Mouse (Mus musculus) stomach, adult 2 months (tissue): ENCODE data around the gene Olfr1444. TPM values are rescaled to one million over a fixed set of nuclear protein-coding genes. Genes with fewer than 3 reads are reported as not detected.

Experiments
- polyA plus RNA-seq: library from polyadenylated mRNA; depleted of rRNA; stranded (reverse); fragments of >200 nt; gene quantifications from 2 replicates; pipeline ENCODE4 v1.2.3, GENCODE M21; 2012; rRNA removed

Olfr1444 gene
- not detected in 2 replicates for polyA plus RNA-seq

GRCm38 (mm10) chr19:12856983-12857382 lies at the start of gene Olfr1444:
Gene Olfr1444, plus strand, starts transcription at chr19:12857283.

GRCm38 (mm10) chr19:12846382-12846781 lies 10.7 kb upstream of the Olfr1444 start, which contains the start of gene Gm5244:
Gene Gm5244, plus strand, starts transcription at chr19:12846682.

DNA sequence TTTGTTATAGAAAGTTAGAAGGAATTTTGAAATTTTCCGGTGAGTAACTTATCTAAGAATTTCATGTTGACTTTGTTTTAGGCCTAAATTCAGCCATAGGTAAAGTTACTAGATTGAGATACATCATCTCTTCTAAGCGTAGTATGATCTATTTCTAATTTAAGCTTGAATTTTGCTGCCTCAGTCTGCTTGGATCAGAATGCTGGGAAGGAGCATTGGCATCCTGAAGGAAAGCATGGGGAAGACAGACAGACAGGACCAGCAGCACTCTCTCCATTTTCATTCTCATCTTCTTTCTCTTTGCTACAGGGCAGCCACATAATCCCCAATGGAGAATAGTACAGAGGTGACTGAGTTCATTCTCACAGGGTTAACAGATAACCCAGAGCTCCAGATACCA lies 26.5 kb downstream of the Olfr1444 start, which contains the start of gene Olfr1445:
TSS of gene Olfr1445 (plus strand) at position 301 of the 400 bp plus-strand sequence.

DNA sequence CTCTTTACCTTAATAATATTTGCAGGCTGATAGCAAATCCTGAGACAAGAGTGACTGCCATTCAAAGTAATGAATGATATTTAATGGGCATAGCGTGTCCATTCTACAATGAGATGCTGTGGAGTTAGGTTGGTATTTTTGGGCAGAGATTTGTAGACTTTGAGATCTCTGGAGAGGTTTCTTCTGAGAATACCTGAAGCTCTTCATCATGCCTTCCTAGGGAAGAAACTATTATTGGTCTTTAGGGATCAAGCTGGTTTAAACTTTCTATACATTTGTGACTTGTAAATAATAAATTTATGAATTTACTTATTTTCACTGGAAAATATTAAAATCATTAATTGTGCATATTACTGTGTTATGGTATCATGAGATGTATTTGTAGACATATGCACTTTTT lies 36.3 kb downstream of the Olfr1444 start, which contains the start of gene Olfr1446:
TSS of gene Olfr1446 (minus strand) at position 101 of the 400 bp plus-strand sequence.

DNA sequence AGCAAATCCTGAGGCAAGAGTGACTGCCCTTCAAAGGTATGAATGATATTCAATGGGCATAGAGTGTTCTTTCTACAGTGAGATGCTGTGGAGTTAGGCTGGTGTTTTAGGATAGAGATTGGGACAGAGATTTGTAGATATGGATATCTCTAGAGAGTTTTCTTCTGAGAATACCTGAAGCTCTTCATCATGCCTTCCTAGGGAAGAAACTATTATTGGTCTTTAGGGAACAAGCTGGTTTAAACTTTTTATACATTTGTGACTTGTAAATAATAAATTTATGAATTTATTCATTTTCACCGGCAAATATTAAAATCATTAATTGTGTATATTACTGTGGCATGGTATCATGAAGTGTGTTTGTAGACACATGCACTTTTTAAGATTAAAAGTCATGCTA lies 46.6 kb downstream of the Olfr1444 start, which contains the start of gene Olfr1447:
TSS of gene Olfr1447 (minus strand) at position 101 of the 400 bp plus-strand sequence.

Other genes starting within 250 kb of the Olfr1444 start
- gene Glyat, start 224.0 kb upstream of the Olfr1444 start, polyA plus RNA-seq, result not detected in 2 replicates
- not detected in 2 replicates for gene Olfr1442, start 186.8 kb upstream of the Olfr1444 start, polyA plus RNA-seq
- not detected in 2 replicates for gene Olfr1443, start 179.2 kb upstream of the Olfr1444 start, polyA plus RNA-seq
- gene Keg1, start 161.5 kb upstream of the Olfr1444 start, polyA plus RNA-seq, result not detected in 2 replicates
- gene Cntf, start 91.7 kb upstream of the Olfr1444 start, polyA plus RNA-seq, result 0.27 TPM in 1 of 2 replicates, not detected in the other
- gene Zfp91, start 61.2 kb upstream of the Olfr1444 start, polyA plus RNA-seq, result 2.9 and 3.4 TPM in 2 replicates
- gene Lpxn, start 61.1 kb upstream of the Olfr1444 start, polyA plus RNA-seq, result 0.63 and 0.84 TPM in 2 replicates
- gene Gm5244, start 10.6 kb upstream of the Olfr1444 start, polyA plus RNA-seq, result not detected in 2 replicates
- not detected in 2 replicates for gene Olfr1445, start 26.6 kb downstream of the Olfr1444 start, polyA plus RNA-seq
- not detected in 2 replicates for gene Olfr1446, start 36.2 kb downstream of the Olfr1444 start, polyA plus RNA-seq
- not detected in 2 replicates for gene Olfr1447, start 46.5 kb downstream of the Olfr1444 start, polyA plus RNA-seq
- not detected in 2 replicates for gene Olfr1448, start 67.1 kb downstream of the Olfr1444 start, polyA plus RNA-seq
- gene Olfr1449, start 73.6 kb downstream of the Olfr1444 start, polyA plus RNA-seq, result not detected in 2 replicates
- not detected in 2 replicates for gene Olfr1450, start 93.0 kb downstream of the Olfr1444 start, polyA plus RNA-seq
- not detected in 2 replicates for gene Olfr1451, start 137.7 kb downstream of the Olfr1444 start, polyA plus RNA-seq
- not detected in 2 replicates for gene Olfr1453, start 171.0 kb downstream of the Olfr1444 start, polyA plus RNA-seq
- gene Olfr1454, start 203.3 kb downstream of the Olfr1444 start, polyA plus RNA-seq, result not detected in 2 replicates
- not detected in 2 replicates for gene Olfr1457, start 240.6 kb downstream of the Olfr1444 start, polyA plus RNA-seq
- gene Olfr1458, start 249.5 kb downstream of the Olfr1444 start, polyA plus RNA-seq, result not detected in 2 replicates